Mouse (Mus musculus): ENCODE measurements around the gene Mdga2.

The Mdga2 gene

DNA sequence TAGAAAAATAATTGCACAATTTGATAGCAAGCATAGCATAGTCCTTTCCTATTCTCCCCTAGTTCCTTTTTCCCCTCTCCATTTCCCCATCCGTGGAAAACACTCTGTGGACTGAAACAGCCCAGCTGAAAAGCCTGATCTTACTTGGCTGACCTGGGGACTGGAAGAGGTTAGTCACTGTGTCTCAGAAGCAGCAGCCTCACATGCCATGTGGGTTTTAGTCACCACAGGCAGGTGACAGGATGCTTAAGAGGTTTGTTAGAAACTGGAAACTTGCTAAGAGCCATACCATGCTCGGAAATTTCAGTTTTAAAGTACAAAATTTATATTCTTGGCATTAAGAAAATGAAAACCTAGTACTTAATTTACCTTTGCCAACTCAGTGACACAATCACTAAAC, 514.9 kb downstream of the Mdga2 start:
- no peak for DNase-seq (ENCODE audit: low read depth, low spot score)

DNA sequence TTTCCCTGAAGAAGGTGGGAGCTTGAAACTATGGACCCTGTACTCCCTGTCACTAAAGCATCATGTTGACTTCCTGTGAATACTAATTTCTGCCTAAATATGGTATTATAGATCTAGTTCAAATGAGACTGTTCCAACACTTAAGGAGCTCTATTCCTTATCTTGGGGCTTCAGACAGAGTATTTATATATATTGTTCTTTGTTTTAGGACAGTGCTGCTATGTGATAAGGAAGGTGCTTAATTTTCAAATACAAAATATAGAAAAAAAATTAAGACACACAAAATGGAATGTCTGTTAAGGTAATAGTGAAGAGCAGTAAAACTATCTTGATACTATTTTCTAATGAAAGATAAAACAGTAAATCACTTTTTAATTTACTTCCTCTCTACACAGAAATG, 517.3 kb downstream of the Mdga2 start:
- no peak for DNase-seq (ENCODE audit: low read depth, low spot score)

DNA sequence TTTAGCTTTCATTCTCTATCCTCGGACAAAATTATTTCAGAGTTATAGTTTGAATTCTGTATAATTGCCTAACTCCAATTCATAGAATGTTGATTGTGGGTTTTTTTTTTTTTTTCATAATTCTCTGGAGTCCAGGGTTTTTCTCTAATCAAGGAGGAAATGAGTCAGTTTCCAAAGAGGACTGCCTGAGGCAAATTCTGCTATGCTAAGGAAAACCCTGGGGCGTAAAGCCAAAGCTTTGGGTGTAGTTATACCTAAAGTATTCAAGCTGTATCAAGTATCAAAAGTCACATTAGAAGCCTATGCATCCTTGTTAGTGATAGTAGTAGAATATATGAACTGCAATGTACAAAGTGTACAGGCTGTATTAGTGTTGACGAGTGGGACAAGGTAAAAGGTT, 519.6 kb downstream of the Mdga2 start:
- no peak for DNase-seq (ENCODE audit: low read depth, low spot score)

DNA sequence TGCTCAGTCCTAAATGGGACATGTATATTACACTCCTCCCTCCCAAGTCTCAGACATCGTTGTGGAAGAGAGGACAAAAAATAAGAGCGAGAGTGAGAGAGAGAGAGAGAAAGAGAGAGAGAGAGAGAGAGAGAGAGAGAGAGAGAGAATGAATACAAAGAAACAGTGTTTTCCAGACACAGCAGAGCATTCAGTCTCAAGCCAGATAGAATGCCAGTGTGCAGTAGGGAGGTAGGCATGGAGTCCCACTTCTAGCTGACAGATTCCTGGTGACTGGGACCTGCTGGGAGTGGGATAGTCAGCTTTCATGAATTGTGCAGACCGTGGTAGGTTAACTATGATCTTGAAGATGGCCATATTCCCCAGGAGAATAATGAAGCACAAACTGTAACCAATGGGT, 542.8 kb downstream of the Mdga2 start:
- DNase-seq (ENCODE audit: low read depth, low spot score): no peak

DNA sequence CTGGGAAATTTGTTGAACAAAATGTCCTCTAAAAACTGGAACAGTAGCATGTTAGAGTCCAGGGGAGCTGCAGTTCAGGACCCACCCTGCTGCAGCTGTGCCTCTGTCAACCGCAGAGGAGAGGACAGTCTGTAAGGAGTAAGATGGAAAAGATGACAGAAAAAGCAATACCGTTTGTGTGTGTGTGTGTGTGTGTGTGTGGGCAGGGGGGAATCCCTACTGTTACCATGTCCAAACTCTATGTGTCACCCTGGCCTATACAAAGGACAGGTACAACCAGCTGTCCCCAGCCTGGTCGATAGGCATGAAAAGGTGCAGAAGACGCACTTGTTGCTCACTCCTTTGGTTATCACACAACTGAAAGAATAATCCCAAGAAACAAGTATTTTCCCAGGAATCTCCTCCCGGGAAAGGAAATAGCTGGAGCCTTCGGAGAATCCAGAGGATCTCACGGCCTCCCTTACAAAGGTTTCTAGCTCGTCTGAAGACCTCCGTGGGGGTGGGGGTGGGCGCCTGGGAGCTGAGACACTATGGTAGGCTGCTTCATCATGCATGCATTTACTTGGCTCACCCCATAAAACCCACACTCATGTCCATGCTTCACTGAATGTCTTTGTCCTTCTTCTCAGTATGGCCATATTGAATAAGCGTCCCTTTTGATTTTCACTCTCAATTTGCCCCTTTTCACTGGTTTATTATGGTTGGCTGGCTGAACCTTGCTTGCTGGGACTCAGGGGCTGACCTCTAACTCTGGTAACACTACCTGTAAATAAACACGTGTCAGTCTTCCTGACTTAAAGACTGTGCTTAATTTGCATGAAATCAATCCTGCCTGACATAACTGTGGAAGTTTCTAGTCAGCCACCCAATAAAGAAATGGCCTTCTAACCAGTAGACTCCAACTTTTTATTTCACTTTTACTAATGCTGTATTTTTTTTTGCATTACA, 573.5 kb downstream of the Mdga2 start:
- no peak for DNase-seq (ENCODE audit: low read depth, low spot score)

- DNase-seq (ENCODE audit: low read depth, low spot score): no peak
Observed at GRCm38 (mm10) chr12:66640408-66640807, 581.9 kb downstream of the Mdga2 start.

DNA sequence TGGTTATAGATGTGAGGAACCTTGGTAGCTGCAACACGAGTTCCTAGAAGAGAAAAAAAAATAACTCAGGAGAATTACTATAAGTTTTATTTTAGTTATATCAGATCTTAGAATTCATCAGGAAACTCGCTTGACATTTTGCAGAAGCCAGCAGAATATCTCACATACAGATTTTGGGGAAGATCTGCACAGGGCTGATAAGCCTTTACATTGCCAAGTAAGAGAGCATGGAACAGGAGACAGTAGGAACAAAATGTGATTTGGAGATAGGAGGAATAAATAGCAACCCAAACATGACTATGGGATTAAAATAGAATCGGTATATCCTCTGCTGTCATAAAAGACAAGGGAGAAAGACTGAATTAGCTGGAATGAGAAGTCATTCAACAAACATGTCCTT, 602.4 kb downstream of the Mdga2 start:
- no peak for DNase-seq (ENCODE audit: low read depth, low spot score)

DNA sequence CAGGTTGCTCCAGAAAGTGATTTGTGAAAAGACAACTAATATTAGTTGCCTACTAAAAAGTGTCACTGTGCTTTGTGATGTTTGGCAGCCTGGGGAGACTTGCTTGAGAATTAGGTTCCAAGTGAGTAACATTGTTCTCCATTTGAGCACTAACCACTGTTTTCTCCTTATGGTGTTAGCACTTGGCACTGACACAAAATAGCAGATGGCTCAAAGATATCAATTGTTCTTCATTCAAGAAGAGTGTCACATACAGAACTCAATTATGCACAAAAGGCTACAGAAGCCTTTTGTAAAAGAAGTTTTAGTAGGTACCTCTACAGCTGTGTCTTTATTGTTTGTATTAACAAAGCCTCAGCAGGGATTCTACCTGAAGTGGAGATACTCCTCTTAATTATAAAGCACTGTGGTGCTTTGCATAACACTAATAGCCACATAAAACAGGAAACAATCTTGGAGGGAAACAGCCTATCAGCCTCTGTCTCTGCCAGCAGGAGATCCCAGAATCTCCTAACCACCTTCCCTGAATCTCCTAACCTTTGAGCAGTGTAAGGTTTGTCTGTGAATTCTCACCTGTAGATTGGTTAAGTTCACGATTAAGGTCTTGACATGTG, 630.6 kb downstream of the Mdga2 start:
- DNase-seq (ENCODE audit: low read depth, low spot score): peak; percentile 9

DNA sequence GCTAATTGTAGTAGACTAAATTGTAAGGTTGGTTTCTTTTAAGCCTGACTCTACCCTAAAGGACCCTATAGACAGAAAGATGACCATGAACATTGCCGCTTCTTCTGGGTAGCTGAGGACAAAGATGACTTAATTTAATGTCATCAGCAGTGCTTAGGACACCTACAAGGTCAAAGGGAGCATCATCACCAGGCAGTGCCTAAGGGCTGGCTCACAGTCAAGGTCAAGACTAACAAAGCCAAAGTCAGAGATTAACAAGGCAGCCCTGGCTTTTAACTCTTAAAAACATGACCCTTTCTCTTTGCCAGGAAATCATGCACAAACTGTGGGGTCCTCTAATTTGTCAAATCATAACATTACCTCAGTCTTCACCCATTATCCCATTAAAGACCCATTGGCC, 657.0 kb downstream of the Mdga2 start:
- DNase-seq (ENCODE audit: low read depth, low spot score): no peak

- DNase-seq (ENCODE audit: low read depth, low spot score): no peak
Observed at GRCm38 (mm10) chr12:66556846-66557245, 665.5 kb downstream of the Mdga2 start.

DNA sequence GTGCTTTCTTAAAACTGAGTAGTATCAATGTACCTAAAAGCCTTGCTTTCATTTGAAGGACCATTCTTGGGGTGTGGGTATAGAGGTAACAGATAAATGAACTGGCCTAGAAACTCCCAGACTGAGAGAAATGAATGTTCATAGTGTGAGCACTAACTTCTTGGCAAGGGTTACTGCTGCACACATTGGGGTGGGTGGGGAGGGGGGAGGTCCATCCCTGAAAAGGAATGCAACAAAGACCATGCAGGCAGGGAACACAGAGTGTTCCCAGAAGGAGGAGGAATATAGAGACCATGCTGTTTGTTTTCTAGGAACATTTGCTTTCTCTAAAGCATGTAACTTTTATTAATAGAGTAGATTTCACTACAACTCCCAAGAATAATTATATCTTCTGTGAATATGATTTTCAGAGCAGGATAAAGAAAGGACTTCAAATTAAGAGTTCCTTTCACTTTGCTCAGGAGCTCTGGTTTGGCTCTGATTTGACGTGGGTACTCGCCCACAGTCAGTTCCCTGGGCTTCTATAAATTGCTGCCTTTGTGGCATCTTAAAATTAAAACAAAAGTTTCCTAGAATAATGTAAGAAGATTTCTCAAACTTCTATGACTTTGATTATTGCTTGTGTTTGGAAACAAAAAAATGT, 666.0 kb downstream of the Mdga2 start:
- DNase-seq (ENCODE audit: low read depth, low spot score): no peak

GRCm38 (mm10) chr12:66524973-66525372, 697.4 kb downstream of the Mdga2 start:
- DNase-seq (ENCODE audit: low read depth, low spot score): no peak

GRCm38 (mm10) chr12:66499258-66499657, 723.1 kb downstream of the Mdga2 start:
- no peak for DNase-seq (ENCODE audit: low read depth, low spot score)

DNA sequence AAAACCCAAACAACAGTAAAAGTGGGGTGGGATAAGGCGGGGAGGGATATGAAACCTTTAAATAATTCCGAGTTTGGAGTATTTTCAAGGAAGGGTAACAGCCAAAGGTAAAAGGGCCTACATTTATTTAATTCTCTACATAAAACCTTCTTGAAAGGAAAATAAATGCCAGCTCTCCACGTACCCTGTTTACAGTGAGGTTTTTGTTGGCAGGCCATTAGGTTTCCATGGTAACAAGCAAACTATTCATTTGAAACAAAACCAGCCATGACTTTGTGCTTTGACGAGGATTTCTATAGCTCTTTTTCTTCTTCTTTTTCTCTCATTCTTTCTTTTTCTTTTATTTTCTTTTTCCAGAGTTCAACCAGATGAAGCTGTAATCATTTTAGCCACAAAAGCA, 751.5 kb downstream of the Mdga2 start:
- DNase-seq (ENCODE audit: low read depth, low spot score): no peak

GRCm38 (mm10) chr12:66470243-66470863, 752.0 kb downstream of the Mdga2 start:
- no peak for DNase-seq (ENCODE audit: low read depth, low spot score)

DNA sequence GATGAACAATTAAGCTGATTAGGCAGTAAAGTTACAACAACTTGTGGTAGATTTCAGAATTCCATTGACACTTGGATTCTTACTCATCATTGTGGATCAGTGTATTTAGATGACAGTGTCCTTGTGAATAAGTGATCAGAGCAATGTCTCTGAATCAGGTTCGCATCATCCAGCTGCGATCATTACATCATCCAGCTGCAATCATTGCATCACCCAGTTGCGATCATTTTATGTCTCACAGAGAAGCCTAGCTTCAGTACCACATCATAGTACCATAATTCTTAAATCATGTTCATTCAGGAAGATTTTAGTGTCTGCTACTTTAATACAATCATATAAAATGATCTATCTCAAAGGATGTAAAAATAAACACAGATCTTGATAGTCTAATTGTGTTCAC, 756.8 kb downstream of the Mdga2 start:
- no peak for DNase-seq (ENCODE audit: low read depth, low spot score)

- DNase-seq (ENCODE audit: low read depth, low spot score): no peak
Observed at GRCm38 (mm10) chr12:66443340-66443739, 779.0 kb downstream of the Mdga2 start.
